Mouse (Mus musculus) megakaryocyte-erythroid progenitor cell, adult 5 weeks (primary cell): ENCODE results near the gene Krt42. TPM values are rescaled to one million over a fixed set of nuclear protein-coding genes. Genes with fewer than 3 reads are reported as not detected.

Experiments
- polyA plus RNA-seq: library from polyadenylated mRNA; stranded (reverse); fragments of >175 nt; gene quantifications from 2 replicates; pipeline ENCODE4 v1.2.3, GENCODE M21; 2012

The Krt42 gene
- not detected in 2 replicates for polyA plus RNA-seq

DNA sequence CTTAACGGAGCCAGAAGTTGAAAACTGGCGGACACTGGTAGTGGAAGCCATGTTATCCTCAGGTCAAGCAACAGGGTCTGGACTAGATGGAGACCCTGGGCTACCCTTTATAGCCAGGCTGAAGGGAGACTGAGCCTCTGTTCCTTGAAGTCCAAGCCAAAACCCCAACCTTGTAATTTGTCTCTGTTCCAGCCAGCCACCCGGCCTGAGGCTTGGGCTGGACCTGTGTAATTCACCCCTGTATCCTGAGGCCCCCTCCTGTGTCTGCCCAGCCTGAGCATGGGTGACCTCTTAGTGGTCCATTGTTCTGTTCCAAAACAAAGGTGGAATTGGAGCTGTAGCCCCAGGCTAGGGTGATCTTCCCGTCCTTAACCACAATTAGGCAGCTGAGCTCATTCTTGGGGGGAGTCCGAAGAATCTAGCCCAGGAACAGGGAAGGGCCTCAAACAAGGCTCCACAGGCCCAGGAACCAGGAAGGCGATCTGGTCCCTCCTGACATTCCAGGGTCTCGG lies at the start of gene Krt42:
TSS of gene Krt42 (minus strand) at position 51 of the 512 bp plus-strand sequence.

DNA sequence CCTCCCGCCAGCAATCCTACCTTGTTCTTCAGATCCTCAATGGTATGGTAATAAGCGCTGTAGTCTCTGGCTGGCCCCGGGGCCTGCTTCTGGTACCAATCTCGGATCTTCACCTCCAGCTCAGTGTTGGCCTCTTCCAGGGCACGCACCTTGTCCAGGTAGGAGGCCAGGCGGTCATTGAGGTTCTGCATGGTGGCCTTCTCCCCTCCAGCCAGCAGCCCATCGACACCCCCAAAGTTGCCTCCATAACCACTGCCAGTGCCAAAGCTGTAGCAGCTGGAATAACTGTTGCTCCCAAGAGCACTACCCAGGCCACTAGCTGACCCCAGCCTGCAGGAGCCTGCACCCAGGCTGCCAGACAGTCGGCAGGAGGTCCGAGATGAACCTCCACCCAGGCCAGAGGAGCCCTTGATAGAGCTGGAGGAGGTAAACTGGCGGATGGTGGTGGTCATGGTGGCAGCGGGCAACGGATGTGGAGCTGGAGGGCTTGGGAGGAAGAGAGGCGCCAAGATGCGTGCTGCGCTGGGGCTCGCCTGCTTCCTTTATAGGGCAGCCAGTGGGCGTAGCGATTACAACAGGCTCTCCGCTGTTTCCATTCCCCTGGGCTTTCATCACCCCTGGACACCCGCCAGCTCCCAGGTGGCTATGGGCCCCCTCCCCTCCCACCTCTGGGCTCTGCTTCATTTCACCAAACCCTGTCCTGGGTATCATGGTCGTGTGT lies 9.0 kb downstream of the Krt42 start, which contains the start of gene Krt17:
TSS of gene Krt17 (minus strand) at position 516 of the 721 bp plus-strand sequence.

GRCm38 (mm10) chr11:100248852-100249465 lies 20.7 kb downstream of the Krt42 start, which contains the start of gene Krt16:
TSS of gene Krt16 (minus strand) at chr11:100248902.

Other genes with a start within 250 kb of the Krt42 start
- gene Krt33b, start 240.0 kb downstream of the Krt42 start, polyA plus RNA-seq, result not detected in 2 replicates
- gene Krt34, start 228.3 kb downstream of the Krt42 start, polyA plus RNA-seq, result not detected in 2 replicates
- gene Krt31, start 219.3 kb downstream of the Krt42 start, polyA plus RNA-seq, result not detected in 2 replicates
- gene Krt32, start 181.6 kb downstream of the Krt42 start, polyA plus RNA-seq, result not detected in 2 replicates
- gene Krt35, start 173.6 kb downstream of the Krt42 start, polyA plus RNA-seq, result not detected in 2 replicates
- gene Krt36, start 164.2 kb downstream of the Krt42 start, polyA plus RNA-seq, result not detected in 2 replicates
- not detected in 2 replicates for gene Krt13, start 148.3 kb downstream of the Krt42 start, polyA plus RNA-seq
- not detected in 2 replicates for gene Krt15, start 133.9 kb downstream of the Krt42 start, polyA plus RNA-seq
- gene Krt19, start 121.2 kb downstream of the Krt42 start, polyA plus RNA-seq, result not detected in 2 replicates
- gene Krt9, start 76.6 kb downstream of the Krt42 start, polyA plus RNA-seq, result not detected in 2 replicates
- gene Krt14, start 62.3 kb downstream of the Krt42 start, polyA plus RNA-seq, result 0.14 and 0.15 TPM in 2 replicates
- not detected in 2 replicates for gene Krt16, start 21.0 kb downstream of the Krt42 start, polyA plus RNA-seq
- 0.05 and 0.16 TPM in 2 replicates for gene Krt17, start 8.8 kb downstream of the Krt42 start, polyA plus RNA-seq
- 431 and 615 TPM in 2 replicates for gene Eif1, start 50.0 kb upstream of the Krt42 start, polyA plus RNA-seq
- not detected in 2 replicates for gene Gast, start 64.5 kb upstream of the Krt42 start, polyA plus RNA-seq
- 0.16 and 0.30 TPM in 2 replicates for gene Hap1, start 86.3 kb upstream of the Krt42 start, polyA plus RNA-seq
- 12.4 and 15.2 TPM in 2 replicates for gene Jup, start 127.9 kb upstream of the Krt42 start, polyA plus RNA-seq
- 0.22 and 0.68 TPM in 2 replicates for gene P3h4, start 145.0 kb upstream of the Krt42 start, polyA plus RNA-seq
- gene Fkbp10, start 145.8 kb upstream of the Krt42 start, polyA plus RNA-seq, result 0.29 and 0.64 TPM in 2 replicates
- gene Nt5c3b, start 171.9 kb upstream of the Krt42 start, polyA plus RNA-seq, result 70.0 and 73.2 TPM in 2 replicates
- gene Klhl10, start 172.0 kb upstream of the Krt42 start, polyA plus RNA-seq, result 0.12 TPM in 2 replicates
- gene Klhl11, start 202.9 kb upstream of the Krt42 start, polyA plus RNA-seq, result 2.0 and 4.0 TPM in 2 replicates